Mouse (Mus musculus) hindbrain, embryonic 13.5 days (tissue): Measurements from ENCODE around the gene Ppp1r9b. TPM values are rescaled to one million over a fixed set of nuclear protein-coding genes. Genes with fewer than 3 reads are reported as not detected.

Source experiments
- ATAC-seq: fragments of 200-750 bp; cut with Nextera tagmentation; 2 replicates; pipeline ENCODE4 v1.8.0; 2017; ENCODE audit warnings: moderate TSS enrichment; ENCODE audit not compliant: low FRiP score
- H3K27ac ChIP-seq: fragments of 300-500 bp; sonication (generic); 2 replicates; pipeline ENCODE4 v1.5.1; 2015; ENCODE audit warnings: inconsistent platforms, mild to moderate bottlenecking, moderate library complexity
- H3K27me3 ChIP-seq: fragments of 300-500 bp; sonication (generic); 2 replicates; pipeline ENCODE4 v1.6.1; 2015; ENCODE audit warnings: mild to moderate bottlenecking, inconsistent platforms
- H3K36me3 ChIP-seq: fragments of 300-500 bp; sonication (generic); 2 replicates; pipeline ENCODE4 v1.6.1; 2015; ENCODE audit warnings: mild to moderate bottlenecking, inconsistent platforms
- H3K4me1 ChIP-seq: fragments of 300-500 bp; sonication (generic); replicated peaks from 2 replicates; pipeline ENCODE4 v1.6.1; 2015; ENCODE audit warnings: inconsistent platforms
- H3K4me2 ChIP-seq: fragments of 300-500 bp; sonication (generic); 2 replicates; pipeline ENCODE4 v1.6.1; 2015; ENCODE audit warnings: inconsistent platforms, mild to moderate bottlenecking, moderate library complexity
- H3K4me3 ChIP-seq: fragments of 300-500 bp; sonication (generic); 2 replicates; pipeline ENCODE4 v1.5.1; 2015; ENCODE audit warnings: mild to moderate bottlenecking, inconsistent platforms
- H3K9ac ChIP-seq: fragments of 300-500 bp; sonication (generic); 2 replicates; pipeline ENCODE4 v1.6.1; 2015; ENCODE audit warnings: mild to moderate bottlenecking, inconsistent platforms
- H3K9me3 ChIP-seq: fragments of 300-500 bp; sonication (generic); 2 replicates; pipeline ENCODE4 v1.6.1; 2016; ENCODE audit warnings: inconsistent platforms
- WGBS: fragments of 180-500 bp; shearing (Covaris S2); methylation state at CpG from one replicate; pipeline ENCODE4 v1.1.7; 2015; 5-methylcytosine and 5-hydroxymethylcytosine counted together
- polyA plus RNA-seq: library from polyadenylated mRNA; unstranded; fragments of >200 nt; fragmentation: Nextera tagmentation; extraction: Ambion mirVana; gene quantifications from 2 replicates; pipeline ENCODE4 v1.2.1, GENCODE M21; 2015

The Ppp1r9b gene
- polyA plus RNA-seq, 1 experiment from 2014 or later: 17.3 TPM

DNA sequence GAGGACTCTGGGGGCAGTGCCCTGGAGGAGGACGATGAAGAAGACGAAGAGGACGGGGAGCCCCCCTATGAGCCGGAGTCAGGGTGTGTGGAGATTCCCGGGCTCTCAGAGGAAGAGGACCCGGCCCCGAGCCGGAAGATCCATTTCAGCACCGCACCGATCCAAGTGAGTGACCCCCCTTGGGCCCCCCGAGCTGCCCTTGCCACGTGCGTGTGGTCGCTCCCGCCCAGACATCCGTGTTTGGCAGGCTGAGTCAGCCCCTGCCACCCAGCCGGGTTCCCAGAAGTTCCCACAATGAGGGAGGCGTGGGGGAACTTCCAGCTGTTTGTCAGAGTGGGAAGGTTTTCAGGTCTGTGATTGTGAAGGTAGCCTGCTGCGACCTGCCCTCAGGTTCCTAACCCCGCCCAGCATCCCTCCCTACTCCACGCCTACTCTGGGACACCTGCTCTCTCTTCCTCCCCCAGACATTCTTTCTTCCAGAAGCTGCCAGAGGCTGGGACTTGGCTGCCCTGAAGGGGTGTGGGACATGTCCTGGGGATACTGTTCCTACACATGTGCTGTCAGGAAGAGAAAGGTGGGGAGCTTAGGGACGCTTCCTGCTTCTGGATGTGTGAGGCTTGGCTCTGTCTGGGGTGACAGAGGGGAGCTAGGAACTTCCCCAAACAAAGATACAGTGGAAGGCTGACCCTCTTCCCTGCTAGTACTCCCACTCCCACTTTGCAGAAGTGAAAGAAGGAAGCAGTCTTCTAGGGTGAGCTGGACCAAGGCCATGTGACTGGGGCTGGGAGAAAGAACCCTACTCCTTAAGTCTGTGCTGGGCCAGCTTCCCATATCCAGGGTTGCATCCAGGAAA lies 2.1 kb downstream of the Ppp1r9b start:
- Histone ChIP-seq H3K4me3 (peak overlapping the region; percentile 97), H3K27me3 (no peaks in the 10 kb centered on the region), H3K4me2 (peak overlapping the region; percentile 100), H3K9ac (peak overlapping the region; percentile 99), H3K36me3 (peaks cover 21% of the 10 kb centered on the region), H3K4me1 (peaks cover 84% of the 10 kb centered on the region), H3K27ac (peak overlapping the region; percentile 97), H3K9me3 (no peaks in the 10 kb centered on the region)
- WGBS: 1% methylated on average over 21 of the region's 22 CpGs
- ATAC-seq: no peak

DNA sequence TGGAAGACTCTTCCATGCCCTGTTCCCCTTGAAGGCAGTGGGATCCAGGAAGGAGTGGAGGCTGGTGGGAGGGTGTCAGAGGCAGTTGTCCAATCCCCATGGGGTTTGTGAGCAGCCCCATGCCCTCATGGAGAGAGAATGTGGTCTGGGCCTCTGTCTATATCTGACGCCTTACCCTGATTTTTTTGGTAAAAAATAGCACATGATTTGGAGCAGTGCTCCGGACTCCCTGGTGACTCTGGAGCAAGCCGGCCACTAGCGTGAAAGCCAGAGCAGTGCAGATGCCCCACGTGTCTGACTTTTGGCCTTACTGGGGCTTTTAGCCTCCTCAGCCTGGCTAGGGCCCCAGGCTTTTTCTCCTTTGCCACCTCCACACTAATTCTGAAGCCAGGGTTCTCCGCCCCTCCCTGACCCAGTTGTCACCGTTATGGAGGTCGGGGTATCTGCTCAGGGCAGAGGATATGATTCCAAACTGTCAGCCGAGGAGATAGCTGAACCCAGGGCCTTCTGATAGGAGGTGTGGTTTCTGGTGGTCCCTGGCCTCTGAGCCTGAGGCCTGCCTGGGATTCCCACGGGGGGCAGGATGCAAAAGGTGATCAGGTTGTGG lies 3.5 kb downstream of the Ppp1r9b start:
- Histone ChIP-seq H3K4me2 (peak overlapping the region; percentile 100), H3K9ac (peak overlapping the region; percentile 99), H3K9me3 (no peaks in the 10 kb centered on the region), H3K36me3 (peaks cover 34% of the 10 kb centered on the region), H3K4me1 (peaks cover 82% of the 10 kb centered on the region), H3K27ac (no peak overlapping the region), H3K4me3 (peak overlapping the region; percentile 97), H3K27me3 (no peaks in the 10 kb centered on the region)
- no peak for ATAC-seq
- 42% methylated on average over 10 of the region's 10 CpGs for whole genome bisulfite sequencing

DNA sequence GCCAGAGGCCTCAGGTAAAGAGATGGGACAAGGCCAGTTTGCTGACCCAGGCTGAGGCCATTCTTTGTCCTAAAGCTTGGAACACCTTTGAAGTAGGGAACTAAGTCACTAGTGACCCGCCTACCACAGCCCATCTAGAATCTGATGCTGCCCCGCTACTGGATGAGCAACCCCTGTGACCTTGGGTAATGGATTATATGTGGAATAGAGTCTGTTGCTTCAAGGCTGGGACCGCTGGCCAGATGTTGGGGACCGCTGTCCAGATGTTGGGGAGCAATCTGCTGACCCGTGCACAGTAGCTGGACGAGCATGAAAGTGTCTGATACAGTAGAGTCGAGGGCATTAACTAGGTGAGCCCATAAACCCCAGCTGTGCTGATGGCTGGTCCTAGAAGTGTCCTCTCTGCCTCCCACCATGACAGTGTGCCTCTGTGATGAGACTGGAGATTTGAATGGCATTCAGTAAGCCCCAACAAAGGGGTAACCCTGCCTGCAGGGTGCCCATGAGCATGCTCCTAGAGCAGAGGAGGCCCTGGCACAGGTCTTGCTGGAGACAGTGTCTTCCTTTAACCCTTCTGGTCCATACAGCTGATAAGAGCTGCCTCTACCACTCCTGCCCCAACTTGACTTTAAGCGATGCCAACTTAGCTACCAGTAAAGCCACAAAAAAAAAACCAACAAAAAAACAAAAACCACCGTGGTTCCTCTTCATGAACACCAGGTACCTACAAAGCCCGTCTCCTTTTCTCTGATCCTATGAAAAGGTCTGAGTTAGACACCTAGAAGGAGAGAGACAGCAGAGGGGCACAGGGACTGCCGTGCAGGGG lies 4.3 kb downstream of the Ppp1r9b start:
- WGBS: 82% methylated on average over 11 of the region's 11 CpGs
- Histone ChIP-seq H3K4me2 (peak overlapping the region; percentile 100), H3K27me3 (no peaks in the 10 kb centered on the region), H3K27ac (peak overlapping the region; percentile 12; the same call in 1 of the 2 replicates), H3K4me1 (peaks cover 85% of the 10 kb centered on the region), H3K4me3 (peak overlapping the region; percentile 97), H3K36me3 (peaks cover 43% of the 10 kb centered on the region), H3K9ac (peak overlapping the region; percentile 99), H3K9me3 (no peaks in the 10 kb centered on the region)
- ATAC-seq: no peak

DNA sequence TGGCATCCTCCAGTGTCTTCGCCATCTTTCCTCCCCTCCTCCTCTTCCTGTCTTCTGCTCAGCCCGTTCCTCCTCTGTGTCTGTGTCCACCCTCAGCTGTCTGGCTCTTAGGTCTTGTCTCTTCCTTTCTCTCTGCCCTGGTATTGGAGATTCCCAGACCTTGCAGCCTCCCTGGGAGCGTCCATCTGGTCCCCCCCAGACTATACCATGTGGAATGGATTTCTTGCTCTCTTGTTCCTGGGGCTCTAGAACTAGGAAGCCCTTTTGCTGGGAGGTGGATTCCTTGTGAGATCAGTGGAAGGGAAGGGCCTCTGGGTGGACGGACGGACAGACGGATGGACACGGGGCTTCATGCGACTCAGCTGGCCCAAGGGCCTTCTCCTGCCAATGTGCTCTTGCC lies 5.3 kb downstream of the Ppp1r9b start:
- Histone ChIP-seq H3K9me3 (no peaks in the 10 kb centered on the region), H3K36me3 (peaks cover 51% of the 10 kb centered on the region), H3K4me1 (peaks cover 89% of the 10 kb centered on the region), H3K4me2 (peak overlapping the region; percentile 100), H3K27ac (no peak overlapping the region), H3K9ac (peak overlapping the region; percentile 99), H3K4me3 (peak overlapping the region; percentile 97), H3K27me3 (no peaks in the 10 kb centered on the region)
- WGBS: 88% methylated on average over 8 of the region's 8 CpGs
- ATAC-seq: no peak

DNA sequence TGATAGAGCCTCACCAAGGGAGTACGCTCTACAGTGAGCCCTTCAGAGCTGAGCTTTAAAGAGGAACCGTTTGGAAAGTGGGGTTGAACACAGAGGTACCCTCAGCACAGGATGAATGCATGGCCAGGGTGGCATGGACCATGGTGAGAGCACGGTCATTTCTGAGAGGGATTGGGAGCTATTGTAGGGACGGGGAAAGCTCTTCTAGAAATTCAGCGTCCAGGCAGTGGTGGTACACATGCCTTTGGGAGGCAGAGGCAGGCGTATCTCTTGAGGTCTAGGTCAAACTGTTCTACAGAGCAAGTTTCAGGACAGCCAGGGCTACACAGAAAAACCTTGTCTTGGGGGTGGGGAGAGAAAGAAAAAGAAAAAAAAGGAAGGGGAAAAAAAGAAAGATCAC lies 6.1 kb downstream of the Ppp1r9b start:
- 94% methylated on average over 6 of the region's 6 CpGs for WGBS
- H3K9me3 ChIP-seq: no peaks in the 10 kb centered on the region
- no peaks in the 10 kb centered on the region for H3K27me3 ChIP-seq
- no peak overlapping the region for H3K27ac ChIP-seq
- H3K9ac ChIP-seq: no peak overlapping the region
- no peak for ATAC-seq
- no peak overlapping the region for H3K4me3 ChIP-seq
- H3K4me2 ChIP-seq: no peak overlapping the region
- peaks cover 59% of the 10 kb centered on the region for H3K36me3 ChIP-seq
- H3K4me1 ChIP-seq: peaks cover 93% of the 10 kb centered on the region

DNA sequence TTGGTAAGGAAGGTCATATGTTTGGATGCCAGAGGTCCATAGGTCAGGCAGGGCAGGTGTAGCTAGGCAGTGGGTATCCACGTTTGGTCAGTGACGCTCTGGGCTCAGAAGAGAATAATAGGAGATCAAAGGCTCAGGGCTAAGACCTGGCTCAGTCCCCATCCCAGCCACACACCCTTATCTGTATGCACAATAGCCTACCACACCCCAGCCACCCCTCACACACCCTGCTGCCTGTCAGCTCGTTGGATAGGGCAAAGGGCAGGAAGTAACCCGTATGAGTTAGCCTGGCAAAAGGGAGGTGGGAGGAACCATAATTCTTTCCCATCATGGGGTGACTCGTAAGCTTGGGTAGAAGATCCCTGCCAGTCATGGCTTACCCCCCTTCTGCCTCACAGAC lies 6.8 kb downstream of the Ppp1r9b start:
- H3K4me3 ChIP-seq: no peak overlapping the region
- H3K27me3 ChIP-seq: no peaks in the 10 kb centered on the region
- no peak overlapping the region for H3K4me2 ChIP-seq
- no peak overlapping the region for H3K9ac ChIP-seq
- 58% methylated on average over 5 of the region's 5 CpGs for WGBS
- peaks cover 87% of the 10 kb centered on the region for H3K4me1 ChIP-seq
- ATAC-seq: no peak
- H3K36me3 ChIP-seq: peaks cover 65% of the 10 kb centered on the region
- no peaks in the 10 kb centered on the region for H3K9me3 ChIP-seq
- peak overlapping the region; percentile 62 for H3K27ac ChIP-seq

DNA sequence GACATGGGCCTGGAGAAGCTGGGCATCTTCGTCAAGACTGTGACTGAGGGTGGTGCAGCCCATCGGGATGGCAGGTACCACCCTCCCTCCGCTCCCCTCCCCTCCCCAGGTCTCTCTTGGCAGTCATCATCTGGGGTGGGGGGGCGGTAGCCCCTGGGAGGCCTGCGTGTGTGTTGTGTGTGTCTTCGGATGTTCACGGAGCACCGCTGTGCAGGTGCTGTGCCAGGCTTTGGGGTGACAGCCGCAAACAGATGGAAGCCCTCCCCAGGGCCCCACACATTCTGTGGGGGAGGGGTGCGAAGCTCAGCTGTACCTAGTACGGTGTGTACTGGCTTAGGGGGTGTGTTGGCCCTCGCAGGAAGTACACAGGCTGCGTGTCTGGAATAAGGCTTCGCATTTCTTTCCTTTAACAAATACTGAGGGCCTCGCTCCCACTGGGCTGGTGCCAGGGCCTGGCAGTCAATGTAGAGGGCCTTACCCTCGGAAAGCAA lies 7.3 kb downstream of the Ppp1r9b start:
- Histone ChIP-seq H3K9ac (no peak overlapping the region), H3K27ac (peak overlapping the region; percentile 62), H3K4me2 (peak overlapping the region; percentile 26; the same call in 1 of the 2 replicates), H3K27me3 (no peaks in the 10 kb centered on the region), H3K4me3 (no peak overlapping the region), H3K36me3 (peaks cover 70% of the 10 kb centered on the region), H3K4me1 (peaks cover 82% of the 10 kb centered on the region), H3K9me3 (no peaks in the 10 kb centered on the region)
- no peak for ATAC-seq
- whole genome bisulfite sequencing: 72% methylated on average over 16 of the region's 16 CpGs

DNA sequence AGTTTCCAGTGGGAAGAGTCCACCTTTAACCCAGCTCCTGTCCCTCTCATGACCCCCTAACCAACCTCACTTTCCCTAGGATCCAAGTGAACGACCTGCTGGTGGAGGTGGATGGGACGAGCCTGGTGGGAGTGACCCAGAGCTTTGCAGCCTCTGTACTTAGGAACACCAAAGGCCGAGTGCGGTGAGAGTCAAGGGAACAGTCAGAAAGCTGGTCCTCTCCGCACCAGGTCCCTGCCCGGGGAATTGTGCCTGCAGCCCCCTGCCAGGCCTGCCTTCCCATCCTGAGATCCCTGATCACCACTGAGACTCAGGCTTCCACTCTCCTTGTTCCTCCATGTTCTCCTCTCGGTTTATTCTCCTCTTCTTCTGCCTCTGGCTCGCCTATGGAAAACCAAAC lies 9.3 kb downstream of the Ppp1r9b start:
- Histone ChIP-seq H3K9ac (peak overlapping the region; percentile 49), H3K27me3 (no peaks in the 10 kb centered on the region), H3K9me3 (no peaks in the 10 kb centered on the region), H3K27ac (peak overlapping the region; percentile 88), H3K4me3 (no peak overlapping the region), H3K4me1 (peaks cover 65% of the 10 kb centered on the region), H3K36me3 (peaks cover 90% of the 10 kb centered on the region), H3K4me2 (no peak overlapping the region)
- no peak for ATAC-seq
- WGBS: 84% methylated on average over 8 of the region's 8 CpGs

DNA sequence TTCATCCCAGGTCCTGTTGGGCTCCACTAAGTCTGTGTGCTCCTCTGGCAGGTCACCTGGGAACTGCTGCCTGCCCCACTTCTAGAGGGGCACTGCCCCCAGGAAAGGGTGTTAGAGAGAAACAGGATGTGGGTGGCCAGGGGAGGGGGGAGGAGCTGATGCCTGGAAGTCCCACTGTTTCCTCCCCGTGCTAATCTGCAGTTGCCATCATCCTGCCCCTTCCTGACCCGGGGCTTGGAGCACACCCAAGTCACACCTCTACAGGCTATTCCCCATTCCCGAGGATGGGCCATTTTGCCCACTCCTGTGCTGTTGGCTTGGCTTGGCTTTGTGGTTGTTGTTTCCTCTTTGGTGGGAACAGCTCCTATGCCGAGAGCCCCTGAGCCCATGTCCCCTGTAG lies 9.7 kb downstream of the Ppp1r9b start:
- Histone ChIP-seq H3K9ac (peak overlapping the region; percentile 49), H3K27me3 (no peaks in the 10 kb centered on the region)
- ATAC-seq: peak; percentile 5; the same call in 1 of the 2 replicates

DNA sequence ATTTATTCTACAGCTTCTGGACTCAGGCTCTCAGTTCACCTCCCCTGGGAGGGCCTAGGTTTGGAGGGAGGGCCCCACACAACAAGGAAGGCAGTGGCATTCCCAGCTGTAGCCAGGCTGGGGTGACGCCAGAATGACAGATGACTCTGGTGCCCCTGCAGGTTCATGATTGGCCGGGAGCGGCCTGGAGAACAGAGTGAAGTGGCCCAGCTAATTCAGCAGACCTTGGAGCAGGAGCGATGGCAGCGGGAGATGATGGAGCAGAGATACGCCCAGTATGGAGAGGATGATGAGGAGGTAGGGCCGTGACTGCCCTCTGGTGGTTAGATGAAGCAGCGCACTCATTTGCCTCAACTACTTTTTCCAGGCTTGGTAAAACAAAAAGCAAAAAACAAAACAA lies 10.2 kb downstream of the Ppp1r9b start:
- H3K36me3 ChIP-seq: peaks cover 98% of the 10 kb centered on the region
- H3K4me3 ChIP-seq: no peak overlapping the region
- peaks cover 64% of the 10 kb centered on the region for H3K4me1 ChIP-seq
- no peaks in the 10 kb centered on the region for H3K27me3 ChIP-seq
- 2% methylated on average over 8 of the region's 8 CpGs for WGBS
- peak overlapping the region; percentile 22 for H3K4me2 ChIP-seq
- no peaks in the 10 kb centered on the region for H3K9me3 ChIP-seq
- ATAC-seq: peak; percentile 30; the same call in 1 of the 2 replicates
- H3K9ac ChIP-seq: peak overlapping the region; percentile 49
- H3K27ac ChIP-seq: peak overlapping the region; percentile 88

More for the DNA sequence above, 9.7 kb downstream of the Ppp1r9b start:
- no peaks in the 10 kb centered on the region for H3K9me3 ChIP-seq
- H3K36me3 ChIP-seq: peaks cover 95% of the 10 kb centered on the region
- H3K4me1 ChIP-seq: peaks cover 64% of the 10 kb centered on the region
- H3K4me3 ChIP-seq: no peak overlapping the region
- H3K4me2 ChIP-seq: peak overlapping the region; percentile 22
- peak overlapping the region; percentile 88 for H3K27ac ChIP-seq
- WGBS: 41% methylated on average over 4 of the region's 4 CpGs

DNA sequence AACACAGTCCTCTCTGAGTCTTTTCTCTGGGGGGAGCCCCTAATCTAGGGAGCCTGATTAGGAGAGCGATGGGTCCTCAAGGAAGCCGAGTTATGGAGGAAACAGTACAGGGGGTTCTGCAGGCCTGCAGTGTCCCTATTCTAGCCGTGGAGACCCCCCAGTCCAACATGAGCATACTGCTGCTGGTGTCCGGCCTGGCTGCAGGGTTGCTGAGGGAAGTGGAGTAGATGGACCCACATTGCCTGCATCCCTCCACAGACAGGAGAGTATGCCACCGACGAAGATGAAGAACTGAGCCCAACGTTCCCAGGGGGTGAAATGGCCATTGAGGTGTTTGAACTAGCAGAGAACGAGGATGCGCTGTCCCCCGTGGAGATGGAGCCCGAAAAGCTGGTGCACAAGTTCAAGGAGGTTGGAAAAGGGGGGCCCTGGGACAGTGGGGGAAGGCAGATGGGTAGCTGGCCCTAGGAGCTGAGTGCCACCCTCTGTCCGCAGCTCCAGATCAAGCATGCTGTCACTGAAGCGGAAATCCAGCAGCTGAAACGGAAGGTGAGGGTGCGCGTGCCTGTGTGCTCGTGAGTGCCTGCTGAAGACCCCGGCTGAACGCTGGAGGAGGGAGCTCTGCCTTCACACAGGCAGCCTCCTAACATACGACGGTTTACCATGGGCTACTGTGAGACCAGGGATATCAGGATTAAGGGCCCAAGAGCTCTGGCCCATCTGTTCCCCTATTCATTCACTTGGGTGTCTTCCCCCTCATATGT lies 10.9 kb downstream of the Ppp1r9b start:
- Histone ChIP-seq H3K27ac (peak overlapping the region; percentile 30; the same call in 1 of the 2 replicates), H3K9me3 (no peaks in the 10 kb centered on the region)

More for the DNA sequence above, 10.9 kb downstream of the Ppp1r9b start:
- no peak for ATAC-seq
- Histone ChIP-seq H3K4me2 (no peak overlapping the region), H3K36me3 (peaks cover 92% of the 10 kb centered on the region), H3K4me3 (no peak overlapping the region), H3K27me3 (no peaks in the 10 kb centered on the region), H3K9ac (no peak overlapping the region; the same call in none of the 2 replicates), H3K4me1 (peaks cover 62% of the 10 kb centered on the region)
- WGBS: 83% methylated on average over 21 of the region's 21 CpGs
